Mouse (Mus musculus) midbrain, embryonic 12.5 days (tissue): ENCODE results near the gene Crtap. TPM values are rescaled to one million over a fixed set of nuclear protein-coding genes. Genes with fewer than 3 reads are reported as not detected.

Experiments
- ATAC-seq: fragments of 200-750 bp; cut with Nextera tagmentation; 2 replicates; pipeline ENCODE4 v1.8.0; 2017; ENCODE audit warnings: low read depth, moderate TSS enrichment, moderate library complexity; ENCODE audit not compliant: low FRiP score
- H3K27ac ChIP-seq: fragments of 300-500 bp; sonication (generic); replicated peaks from 2 replicates; pipeline ENCODE4 v1.5.1; 2016; ENCODE audit warnings: mild to moderate bottlenecking
- H3K27me3 ChIP-seq: fragments of 300-500 bp; sonication (generic); 2 replicates; pipeline ENCODE4 v1.6.1; 2016; ENCODE audit warnings: mild to moderate bottlenecking
- H3K36me3 ChIP-seq: fragments of 300-500 bp; sonication (generic); 2 replicates; pipeline ENCODE4 v1.6.1; 2016
- H3K4me1 ChIP-seq: fragments of 300-500 bp; sonication (generic); 2 replicates; pipeline ENCODE4 v1.6.1; 2016
- H3K4me2 ChIP-seq: fragments of 300-500 bp; sonication (generic); replicated peaks from 2 replicates; pipeline ENCODE4 v1.6.1; 2016; ENCODE audit warnings: mild to moderate bottlenecking, moderate library complexity
- H3K4me3 ChIP-seq: fragments of 300-500 bp; sonication (generic); 2 replicates; pipeline ENCODE4 v1.5.1; 2016; ENCODE audit warnings: mild to moderate bottlenecking
- H3K9ac ChIP-seq: fragments of 300-500 bp; sonication (generic); replicated peaks from 2 replicates; pipeline ENCODE4 v1.6.1; 2016; ENCODE audit warnings: mild to moderate bottlenecking, moderate library complexity
- H3K9me3 ChIP-seq: fragments of 300-500 bp; sonication (generic); 2 replicates; pipeline ENCODE4 v1.6.1; 2016; ENCODE audit warnings: mild to moderate bottlenecking
- WGBS: fragments of 180-500 bp; shearing (Covaris S2); methylation state at CpG from one replicate; pipeline ENCODE4 v1.1.7; 2016; 5-methylcytosine and 5-hydroxymethylcytosine counted together
- polyA plus RNA-seq: library from polyadenylated mRNA; unstranded; fragments of >200 nt; fragmentation: Nextera tagmentation; extraction: Ambion mirVana; gene quantifications from 2 replicates; pipeline ENCODE4 v1.2.1, GENCODE M21; 2016

Gene Crtap
- polyA plus RNA-seq, 1 experiment from 2014 or later: 48.3 TPM

GRCm38 (mm10) chr9:114415701-114416100, 25.2 kb upstream of the Crtap start:
- Histone ChIP-seq H3K4me3 (no peak overlapping the region), H3K9me3 (no peaks in the 10 kb centered on the region), H3K4me1 (no peaks in the 10 kb centered on the region), H3K9ac (no peak overlapping the region), H3K36me3 (0 out of 2 replicates have a peak, but pooled peaks cover 8% of the 10 kb centered on the region), H3K27me3 (no peaks in the 10 kb centered on the region), H3K4me2 (no peak overlapping the region), H3K27ac (no peak overlapping the region)
- 22% methylated on average over 11 of the region's 11 CpGs for WGBS
- no peak for ATAC-seq

- H3K4me2 ChIP-seq: no peak overlapping the region
- 89% methylated on average over 12 of the region's 12 CpGs for WGBS
- peaks cover 20% of the 10 kb centered on the region; the same call in 1 of the 2 replicates for H3K36me3 ChIP-seq
- ATAC-seq: no peak
- H3K4me3 ChIP-seq: no peak overlapping the region
- no peaks in the 10 kb centered on the region for H3K4me1 ChIP-seq
- no peak overlapping the region for H3K27ac ChIP-seq
- no peaks in the 10 kb centered on the region for H3K9me3 ChIP-seq
- no peaks in the 10 kb centered on the region for H3K27me3 ChIP-seq
- H3K9ac ChIP-seq: no peak overlapping the region
Measured at GRCm38 (mm10) chr9:114413866-114414265, 23.4 kb upstream of the Crtap start.

GRCm38 (mm10) chr9:114412406-114412805, 21.9 kb upstream of the Crtap start:
- WGBS: 95% methylated on average over 9 of the region's 9 CpGs
- Histone ChIP-seq H3K4me2 (no peak overlapping the region), H3K9ac (no peak overlapping the region), H3K27me3 (no peaks in the 10 kb centered on the region), H3K4me3 (no peak overlapping the region), H3K27ac (no peak overlapping the region), H3K9me3 (no peaks in the 10 kb centered on the region), H3K36me3 (peaks cover 29% of the 10 kb centered on the region; the same call in 1 of the 2 replicates), H3K4me1 (no peaks in the 10 kb centered on the region)
- ATAC-seq: no peak

DNA sequence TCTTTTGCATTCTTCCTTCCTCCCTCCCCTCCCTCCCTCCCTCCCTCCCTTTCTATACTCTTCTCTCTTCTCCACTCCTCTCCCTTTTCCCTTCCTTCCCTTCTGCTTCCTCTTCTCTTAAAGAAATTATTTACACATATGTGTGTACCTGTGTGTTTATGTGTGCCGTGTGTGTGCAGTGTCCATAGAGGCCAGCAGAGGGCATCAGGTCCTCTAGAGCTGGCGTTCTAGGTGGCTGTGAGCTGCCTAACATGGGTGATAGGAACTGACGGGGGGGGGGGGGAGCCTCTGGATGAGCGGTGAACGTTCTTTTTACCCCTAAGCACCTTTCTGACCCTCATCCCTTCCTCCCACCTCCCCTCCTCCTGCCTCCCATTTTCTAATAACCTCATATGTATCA, 20.8 kb upstream of the Crtap start:
- H3K4me2 ChIP-seq: no peak overlapping the region
- no peak overlapping the region for H3K27ac ChIP-seq
- H3K4me1 ChIP-seq: no peaks in the 10 kb centered on the region
- H3K9ac ChIP-seq: no peak overlapping the region
- no peaks in the 10 kb centered on the region for H3K27me3 ChIP-seq
- H3K4me3 ChIP-seq: no peak overlapping the region
- H3K36me3 ChIP-seq: peaks cover 34% of the 10 kb centered on the region; the same call in 1 of the 2 replicates
- WGBS: 93% methylated on average over 5 of the region's 5 CpGs
- no peaks in the 10 kb centered on the region for H3K9me3 ChIP-seq
- ATAC-seq: no peak

- H3K9ac ChIP-seq: no peak overlapping the region
- H3K9me3 ChIP-seq: 0 out of 2 replicates have a peak, but pooled peaks cover under 1% of the 10 kb centered on the region
- ATAC-seq: no peak
- peaks cover 43% of the 10 kb centered on the region for H3K36me3 ChIP-seq
- 98% methylated on average over 11 of the region's 11 CpGs for WGBS
- no peak overlapping the region for H3K4me3 ChIP-seq
- no peaks in the 10 kb centered on the region for H3K4me1 ChIP-seq
- no peak overlapping the region for H3K27ac ChIP-seq
- H3K4me2 ChIP-seq: no peak overlapping the region
- H3K27me3 ChIP-seq: no peaks in the 10 kb centered on the region
Measured at GRCm38 (mm10) chr9:114410313-114410862, 19.9 kb upstream of the Crtap start.

DNA sequence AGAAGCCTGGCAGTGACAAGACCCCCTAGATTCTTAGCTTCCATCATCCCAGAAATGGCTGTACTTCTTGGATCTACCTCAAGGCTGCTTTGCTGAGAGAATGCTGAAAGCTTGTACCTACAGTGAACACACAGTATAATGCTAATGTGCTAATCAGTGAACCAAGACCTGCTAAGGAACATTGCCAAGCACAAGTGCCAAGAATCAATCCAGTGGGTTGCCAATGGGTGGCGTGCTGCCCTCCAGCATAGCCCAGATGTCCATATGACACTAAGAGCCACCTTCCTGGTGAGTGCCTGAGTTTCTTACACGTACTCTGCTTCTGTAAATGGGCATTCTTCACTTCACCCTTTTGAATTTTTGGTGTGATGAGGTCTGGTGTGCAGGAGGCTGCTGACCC, 17.2 kb upstream of the Crtap start:
- 86% methylated on average over 2 of the region's 2 CpGs for WGBS
- H3K36me3 ChIP-seq: peaks cover 53% of the 10 kb centered on the region

GRCm38 (mm10) chr9:114401685-114402080, 11.2 kb upstream of the Crtap start:
- Histone ChIP-seq H3K4me2 (peak overlapping the region; percentile 80), H3K9me3 (0 out of 2 replicates have a peak, but pooled peaks cover 6% of the 10 kb centered on the region), H3K9ac (peak overlapping the region; percentile 80), H3K36me3 (peaks cover 27% of the 10 kb centered on the region), H3K4me1 (peaks cover 11% of the 10 kb centered on the region), H3K4me3 (peak overlapping the region; percentile 81), H3K27me3 (no peaks in the 10 kb centered on the region), H3K27ac (peak overlapping the region; percentile 78)
- WGBS: 5% methylated on average over 16 of the region's 16 CpGs
- ATAC-seq: no peak

More for the DNA sequence above, 17.2 kb upstream of the Crtap start:
- no peak for ATAC-seq
- Histone ChIP-seq H3K4me3 (no peak overlapping the region), H3K9me3 (0 out of 2 replicates have a peak, but pooled peaks cover 6% of the 10 kb centered on the region), H3K27me3 (no peaks in the 10 kb centered on the region), H3K9ac (no peak overlapping the region), H3K27ac (no peak overlapping the region), H3K4me2 (no peak overlapping the region), H3K4me1 (no peaks in the 10 kb centered on the region)

- H3K27me3 ChIP-seq: no peaks in the 10 kb centered on the region
- H3K4me3 ChIP-seq: peak within 1 kb of the TSS; percentile 81
- peak within 1 kb of the TSS; percentile 78 for H3K27ac ChIP-seq
- peaks cover 22% of the 10 kb centered on the region for H3K36me3 ChIP-seq
- H3K9me3 ChIP-seq: 0 out of 2 replicates have a peak, but pooled peaks cover 6% of the 10 kb centered on the region
- ATAC-seq: peak; percentile 98
- H3K4me1 ChIP-seq: peaks cover 11% of the 10 kb centered on the region
- H3K4me2 ChIP-seq: peak within 1 kb of the TSS; percentile 80
- peak within 1 kb of the TSS; percentile 80 for H3K9ac ChIP-seq
- WGBS: 0% methylated on average over 73 of the region's 73 CpGs
Measured at GRCm38 (mm10) chr9:114400949-114401684, 10.6 kb upstream of the Crtap start, which contains the start of the genes Glb1 and Tmppe. Gene Glb1, plus strand, starts transcription at chr9:114401076. Gene Tmppe, plus strand, starts transcription at chr9:114401105.

DNA sequence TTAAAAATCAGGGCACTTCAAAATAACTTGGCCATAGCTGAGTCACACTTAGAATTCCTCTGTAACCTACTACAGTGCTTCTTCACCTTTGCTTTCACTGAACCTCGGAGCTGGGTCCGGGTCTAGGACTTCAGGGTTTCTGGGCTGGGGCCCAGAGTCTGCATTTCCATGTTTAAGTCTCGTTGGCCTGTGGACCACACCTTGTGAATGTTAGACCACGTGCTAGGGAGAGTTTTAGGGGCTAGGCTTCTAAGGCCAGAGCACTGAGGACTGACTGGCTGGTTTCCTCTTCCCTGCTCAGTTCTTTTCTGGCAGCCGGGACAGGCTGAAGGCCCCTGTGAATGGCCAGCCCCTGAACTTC, 10.1 kb upstream of the Crtap start:
- no peak for ATAC-seq

GRCm38 (mm10) chr9:114399680-114400079, 9.2 kb upstream of the Crtap start:
- no peak for ATAC-seq
- Histone ChIP-seq H3K27ac (no peak overlapping the region), H3K9me3 (no peaks in the 10 kb centered on the region), H3K4me3 (no peak overlapping the region), H3K9ac (no peak overlapping the region), H3K27me3 (no peaks in the 10 kb centered on the region), H3K36me3 (peaks cover 7% of the 10 kb centered on the region), H3K4me1 (peaks cover 11% of the 10 kb centered on the region), H3K4me2 (no peak overlapping the region)
- 87% methylated on average over 12 of the region's 12 CpGs for WGBS

More for the DNA sequence above, 10.1 kb upstream of the Crtap start:
- Histone ChIP-seq H3K9me3 (0 out of 2 replicates have a peak, but pooled peaks cover 6% of the 10 kb centered on the region), H3K27me3 (no peaks in the 10 kb centered on the region), H3K9ac (peak overlapping the region; percentile 80; the same call in 1 of the 2 replicates), H3K27ac (peak overlapping the region; percentile 78), H3K4me1 (peaks cover 11% of the 10 kb centered on the region), H3K36me3 (peaks cover 16% of the 10 kb centered on the region), H3K4me3 (peak overlapping the region; percentile 81), H3K4me2 (peak overlapping the region; percentile 80)
- WGBS: 18% methylated on average over 5 of the region's 5 CpGs

- no peak overlapping the region for H3K4me3 ChIP-seq
- H3K9me3 ChIP-seq: no peaks in the 10 kb centered on the region
- no peak overlapping the region for H3K9ac ChIP-seq
- WGBS: 90% methylated on average over 4 of the region's 4 CpGs
- H3K4me2 ChIP-seq: no peak overlapping the region
- H3K36me3 ChIP-seq: no peaks in the 10 kb centered on the region
- H3K4me1 ChIP-seq: no peaks in the 10 kb centered on the region; the same call in 1 of the 2 replicates
- no peak overlapping the region for H3K27ac ChIP-seq
- no peak for ATAC-seq
- H3K27me3 ChIP-seq: no peaks in the 10 kb centered on the region; the same call in 1 of the 2 replicates
Measured at GRCm38 (mm10) chr9:114395258-114395657, 4.8 kb upstream of the Crtap start.

GRCm38 (mm10) chr9:114394677-114395076, 4.2 kb upstream of the Crtap start:
- H3K9ac ChIP-seq: no peak overlapping the region
- H3K4me3 ChIP-seq: no peak overlapping the region
- H3K27ac ChIP-seq: no peak overlapping the region
- 91% methylated on average over 8 of the region's 8 CpGs for WGBS
- H3K27me3 ChIP-seq: no peaks in the 10 kb centered on the region; the same call in 1 of the 2 replicates
- no peaks in the 10 kb centered on the region; the same call in 1 of the 2 replicates for H3K4me1 ChIP-seq
- no peaks in the 10 kb centered on the region for H3K36me3 ChIP-seq
- H3K9me3 ChIP-seq: no peaks in the 10 kb centered on the region
- no peak for ATAC-seq
- H3K4me2 ChIP-seq: no peak overlapping the region
